Mouse (Mus musculus) left cerebral cortex, adult 2 months (tissue): ENCODE data around the gene Gabarapl2. TPM values are rescaled to one million over a fixed set of nuclear protein-coding genes. Genes with fewer than 3 reads are reported as not detected.
"Not testable (repeated sequence)": the region's sequence is repeated elsewhere in the genome, so short reads cannot be mapped to it uniquely, and the experiment has no call there.

ENCODE experiments used
- DNase-seq, 2 experiments: peaks; one replicate each; pipeline ENCODE4 v3.0.0; 2021 to 2022; ENCODE audit warnings: low spot score in 2 of 2, mixed read lengths in 1 of 2; ENCODE audit errors: extremely low spot score in 1 of 2
- H3K27ac ChIP-seq: fragments of 200-600 bp; 2 replicates; pipeline ENCODE4 v1.8.1; 2022
- H3K4me3 ChIP-seq: fragments of 200-600 bp; 2 replicates; pipeline ENCODE4 v1.8.1; 2022
- CTCF ChIP-seq: fragments of 200-600 bp; IDR thresholded peaks from 2 replicates; pipeline ENCODE4 v1.8.1; 2022; ENCODE audit warnings: antibody characterized with exemption, mild to moderate bottlenecking, moderate library complexity
- intact Hi-C: fragments of 180-260 bp; cut with DNase I; formaldehyde crosslinking; loops from one replicate; pipeline ENCODE4 v1.15.1; 2025
- total RNA-seq, 2 experiments: library from RNA; stranded (reverse); gene quantifications; 2 replicates each; pipeline ENCODE4 v1.2.3; 2021

The Gabarapl2 gene
- total RNA-seq, 2 experiments from 2014 or later: 209 to 211 TPM

- peak; percentile 31 for TF ChIP-seq CTCF
- H3K27ac ChIP-seq: no peak overlapping the region
- no peak overlapping the region for H3K4me3 ChIP-seq
- intact Hi-C loops: no loop called here
- DNase-seq: peak; percentile 11 to 26
Measured at GRCm38 (mm10) chr8:111912860-111913432, 27.6 kb upstream of the Gabarapl2 start.

GRCm38 (mm10) chr8:111919663-111920062 is 20.8 kb upstream of the Gabarapl2 start:
- Histone ChIP-seq H3K27ac (no peak overlapping the region), H3K4me3 (no peak overlapping the region)
- peak; percentile 17; the same call in 1 of the 2 replicates for TF ChIP-seq CTCF
- intact Hi-C loops: no loop called here
- DNase-seq: no peak

DNA sequence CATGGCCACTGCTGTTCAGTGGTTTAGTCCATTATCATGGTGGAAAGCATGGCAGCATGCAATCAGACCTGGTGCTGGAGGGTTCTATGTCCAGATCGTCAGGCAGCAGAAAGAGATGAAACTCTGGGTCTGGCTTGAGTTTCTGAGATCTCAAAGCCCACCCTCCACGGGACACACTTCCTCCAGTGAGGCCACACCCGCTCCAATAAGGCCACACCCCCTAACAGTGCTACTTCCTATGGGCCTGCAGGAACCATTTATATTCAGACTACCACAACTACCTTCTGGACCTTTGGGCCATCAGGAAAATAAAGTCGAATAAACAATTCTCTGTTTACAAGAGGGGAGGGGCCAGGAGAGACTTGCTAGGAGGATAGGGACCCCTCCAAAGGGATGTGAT is 19.5 kb upstream of the Gabarapl2 start:
- H3K4me3 ChIP-seq: no peak overlapping the region
- no peak overlapping the region for H3K27ac ChIP-seq
- DNase-seq: no peak
- TF ChIP-seq CTCF: no peak
- intact Hi-C loops: no loop called here

- H3K27ac ChIP-seq: no peak overlapping the region
- H3K4me3 ChIP-seq: peak overlapping the region; percentile 35
- intact Hi-C loops: no loop called here
- peak; percentile 26 to 40 for DNase-seq
- peak; percentile 66 for TF ChIP-seq CTCF
Measured at GRCm38 (mm10) chr8:111923383-111923804, 17.1 kb upstream of the Gabarapl2 start.

DNA sequence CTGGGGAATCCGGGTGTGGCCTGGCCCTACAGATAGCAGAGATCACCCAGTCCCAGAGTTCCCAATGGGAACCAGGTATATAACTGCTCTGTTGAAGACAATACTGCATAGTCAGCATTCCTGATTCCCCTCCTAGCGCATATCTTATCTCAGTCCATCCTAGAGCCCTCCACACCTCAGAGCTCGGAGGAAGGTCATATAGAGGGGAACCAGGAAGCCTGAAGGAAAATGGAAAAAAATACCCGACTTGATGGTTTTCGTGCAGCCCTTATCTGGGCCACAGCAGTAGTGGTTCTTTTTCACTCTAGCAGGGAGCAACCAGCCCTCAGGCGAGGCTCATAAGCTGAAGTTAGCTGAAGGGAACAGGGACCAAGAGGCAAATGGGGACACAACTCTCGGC is 15.5 kb upstream of the Gabarapl2 start:
- TF ChIP-seq CTCF: no peak
- intact Hi-C loops: no loop called here
- Histone ChIP-seq H3K27ac (no peak overlapping the region), H3K4me3 (no peak overlapping the region)
- no peak for DNase-seq

GRCm38 (mm10) chr8:111929648-111930344 is 10.7 kb upstream of the Gabarapl2 start:
- DNase-seq: no peak
- TF ChIP-seq CTCF: no peak
- intact Hi-C loops: no loop called here
- Histone ChIP-seq H3K4me3 (no peak overlapping the region), H3K27ac (no peak overlapping the region)

DNA sequence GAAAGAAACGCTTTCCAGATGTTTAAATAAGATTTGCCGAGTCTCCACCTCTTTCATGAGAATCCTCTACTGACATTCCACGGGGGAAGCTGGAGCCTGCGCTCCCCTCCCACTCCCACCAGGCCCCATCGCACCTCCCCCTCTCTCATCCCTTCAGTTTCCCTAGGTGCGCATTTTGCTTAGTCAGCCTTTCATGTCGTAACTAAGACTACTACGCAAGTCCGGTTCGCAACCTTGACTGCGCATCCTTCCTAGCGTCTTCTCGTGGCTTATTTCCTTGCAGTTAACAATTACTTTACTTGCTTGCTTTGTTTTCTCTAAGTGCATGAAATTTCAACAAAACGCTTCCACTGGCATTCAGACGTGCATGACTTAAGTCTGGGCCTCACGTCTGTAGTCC is 8.8 kb upstream of the Gabarapl2 start:
- intact Hi-C loops: no loop called here
- no peak for DNase-seq
- no peak for TF ChIP-seq CTCF
- no peak overlapping the region for H3K27ac ChIP-seq
- H3K4me3 ChIP-seq: no peak overlapping the region

DNA sequence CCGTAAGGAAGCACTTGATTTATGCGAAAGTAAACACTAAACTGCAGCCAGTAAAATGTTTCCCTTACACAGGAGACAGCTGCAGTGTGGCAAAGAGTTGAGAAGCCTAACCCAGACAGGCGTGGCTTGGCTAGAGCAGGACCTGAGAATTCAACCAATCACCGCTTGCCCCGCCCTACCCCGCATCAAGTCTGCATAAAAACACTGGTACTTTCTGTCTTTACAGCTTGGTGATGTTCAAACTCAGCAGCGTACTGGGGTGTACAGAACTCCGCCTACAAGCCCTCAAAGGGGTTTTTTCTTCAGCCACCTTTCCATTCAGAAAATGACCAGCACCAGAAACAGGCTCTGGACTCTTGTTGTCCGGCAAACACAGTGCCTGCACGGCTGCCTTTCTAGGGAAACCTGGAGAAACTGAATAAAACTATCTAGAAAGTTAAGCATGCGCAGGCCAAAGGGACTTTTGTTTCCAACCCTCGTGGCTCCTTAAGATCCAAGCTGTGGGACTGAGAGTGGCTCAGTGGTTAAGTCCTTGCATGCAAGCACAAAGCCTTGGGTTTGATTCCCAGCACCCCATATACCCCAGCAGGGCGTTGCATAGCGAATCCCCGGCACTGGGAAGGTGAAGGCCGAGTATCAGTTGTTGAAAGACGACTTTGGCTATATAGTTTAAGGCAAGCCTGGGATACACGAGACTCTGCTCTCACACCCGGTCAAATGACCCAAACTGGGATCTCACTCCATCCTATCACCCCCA is 7.7 kb upstream of the Gabarapl2 start:
- H3K4me3 ChIP-seq: peak overlapping the region; percentile 88
- no peak for TF ChIP-seq CTCF
- peak overlapping the region; percentile 81 for H3K27ac ChIP-seq
- intact Hi-C loops: no loop called here
- DNase-seq: no peak

DNA sequence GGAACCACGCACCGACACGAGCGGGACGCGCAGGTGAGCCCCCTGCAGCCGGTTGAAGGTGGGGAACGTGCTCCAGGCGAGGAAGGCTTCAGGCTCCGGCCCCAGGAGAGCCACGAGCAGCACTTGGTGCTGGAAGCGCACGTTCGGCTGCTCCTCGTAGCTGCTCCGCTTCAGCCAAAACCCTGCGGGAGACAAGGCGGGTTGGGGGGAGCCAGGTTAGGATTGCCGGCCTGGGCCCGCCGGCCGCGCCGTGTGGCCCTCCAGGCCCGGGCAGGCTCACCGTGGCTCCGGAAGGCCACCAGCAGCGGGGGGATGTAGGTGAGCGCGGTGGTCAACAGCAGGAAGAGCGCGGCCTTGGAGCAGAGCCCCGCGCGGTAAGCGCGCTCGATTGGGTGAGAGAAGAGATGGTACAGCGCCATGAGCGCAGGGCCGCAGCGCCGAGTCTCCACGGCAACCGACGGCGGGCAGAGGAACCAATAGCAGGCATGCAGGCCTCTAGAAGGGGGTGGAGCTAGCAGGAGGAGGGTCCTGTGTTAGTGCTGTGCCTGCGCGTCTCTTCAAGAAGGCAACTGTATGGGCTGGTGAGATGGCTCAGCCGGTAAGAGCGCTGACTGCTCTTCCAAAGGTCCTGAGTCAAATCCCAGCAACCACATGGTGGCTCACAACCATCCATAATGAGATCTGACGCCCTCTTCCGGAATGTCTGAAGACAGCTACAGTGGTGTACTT is 7.0 kb upstream of the Gabarapl2 start, which contains the start of gene Tmem231:
TSS of gene Tmem231 (minus strand) at position 534 of the 729 bp plus-strand sequence.
- H3K27ac ChIP-seq: peak within 1 kb of the TSS; percentile 81
- intact Hi-C loops: no loop called here

DNA sequence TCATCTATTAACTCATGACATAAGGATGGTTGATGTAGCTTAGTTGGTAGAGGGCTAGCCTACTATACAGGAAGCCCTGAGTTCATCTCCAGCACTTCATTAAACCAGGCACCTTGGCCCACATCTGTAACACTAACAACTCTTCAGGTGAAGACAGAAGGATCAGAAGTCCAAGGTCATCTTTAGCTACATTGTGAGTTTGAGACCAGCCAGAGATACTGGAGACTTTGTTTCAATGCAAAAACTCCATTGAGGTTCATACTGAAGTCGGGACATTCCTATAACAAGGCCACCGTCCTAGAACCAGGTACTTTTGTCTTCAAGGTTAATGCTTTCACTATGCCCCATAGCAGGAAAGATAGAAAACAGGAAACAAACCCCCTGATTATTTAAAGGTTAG is 6.3 kb upstream of the Gabarapl2 start:
- H3K4me3 ChIP-seq: no peak overlapping the region; the same call in 1 of the 2 replicates
- no peak for DNase-seq
- intact Hi-C loops: no loop called here
- no peak overlapping the region for H3K27ac ChIP-seq
- no peak for TF ChIP-seq CTCF

More for the DNA sequence above, 7.0 kb upstream of the Gabarapl2 start, which contains the start of gene Tmem231:
- TF ChIP-seq CTCF: peak; percentile 25
- peak within 1 kb of the TSS; percentile 88 for H3K4me3 ChIP-seq
- DNase-seq: peak; percentile 88 to 90

DNA sequence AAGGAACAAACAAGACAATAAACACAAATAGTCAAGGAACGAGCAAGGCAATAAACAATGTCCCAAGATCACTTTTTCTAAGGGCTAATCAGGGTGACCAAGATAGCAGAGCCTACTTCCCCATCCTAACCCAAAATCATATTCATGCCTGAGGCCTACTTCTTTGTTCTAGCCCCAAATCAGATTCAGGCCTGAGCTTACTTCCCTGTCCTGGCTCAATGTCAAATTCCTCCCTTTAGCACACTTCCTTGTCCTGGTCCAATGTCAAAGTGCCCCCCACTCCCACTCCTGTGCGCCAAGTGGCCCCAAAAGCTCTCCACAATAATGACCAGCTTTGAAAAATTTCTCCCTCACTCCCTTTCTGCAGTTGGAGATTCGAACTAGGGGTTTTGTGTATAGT is 3.3 kb upstream of the Gabarapl2 start:
- no peak for TF ChIP-seq CTCF
- DNase-seq: no peak
- Histone ChIP-seq H3K27ac (no peak overlapping the region), H3K4me3 (no peak overlapping the region)
- intact Hi-C loops: no loop called here

- DNase-seq, H3K4me3 ChIP-seq, intact Hi-C loops, H3K27ac ChIP-seq: not testable (repeated sequence)
Measured at GRCm38 (mm10) chr8:111938076-111938985, 2.2 kb upstream of the Gabarapl2 start.
